Mouse (Mus musculus): ENCODE results near the gene Rasal2. TPM values are rescaled to one million over a fixed set of nuclear protein-coding genes. Genes with fewer than 3 reads are reported as not detected.

Gene Rasal2
- polyA plus RNA-seq, 1 experiment from 2014 or later, result 45.5 TPM

DNA sequence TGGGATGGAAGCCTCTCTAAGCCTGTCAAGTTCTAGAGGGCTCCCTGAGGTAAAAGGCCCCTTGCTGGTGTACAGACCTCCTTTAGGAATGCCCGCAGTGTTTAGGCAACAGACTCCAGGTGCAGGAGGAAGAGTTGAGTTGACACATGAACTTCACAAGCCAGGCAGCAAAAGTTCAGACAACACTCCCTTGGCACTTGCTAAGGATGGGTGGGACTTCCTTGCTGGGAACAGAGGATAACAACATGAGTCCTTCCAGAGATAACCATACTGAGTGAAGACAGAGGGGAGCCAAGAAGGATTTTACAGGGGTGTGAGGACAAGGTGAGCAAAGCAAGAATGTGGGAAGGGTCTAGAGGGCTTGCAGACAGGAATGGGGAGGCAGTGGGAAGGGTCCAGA, 319.8 kb downstream of the Rasal2 start:
- no peaks in the 10 kb centered on the region for H3K36me3 ChIP-seq (replicated peaks; ENCODE audit: control insufficient read depth, insufficient read depth)
- WGBS, result 100% methylated on average over 1 of the region's 1 CpGs
- H3K9ac ChIP-seq, result no peak overlapping the region

DNA sequence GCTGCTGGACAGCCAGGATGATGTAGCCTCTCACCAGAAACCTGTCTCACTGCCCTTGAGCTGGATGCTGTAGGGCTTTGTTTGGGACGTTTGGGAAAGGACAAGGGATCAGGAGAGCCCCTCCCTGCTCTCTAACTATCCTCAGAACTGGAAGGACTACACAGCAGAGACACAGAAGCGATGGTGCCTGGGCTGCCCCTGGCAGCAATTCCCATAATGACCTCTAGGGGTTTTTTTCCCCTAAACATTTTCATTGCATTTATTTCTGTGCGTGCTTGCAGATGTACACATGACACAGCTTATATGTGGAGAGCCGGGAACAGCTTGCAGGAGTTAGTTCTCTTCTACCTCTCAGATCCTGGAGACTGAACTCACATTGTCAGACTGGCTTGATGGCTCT, 320.3 kb downstream of the Rasal2 start:
- Histone ChIP-seq H3K4me3 (replicated peaks; ENCODE audit: low read length) (no peak overlapping the region), H3K9me3 (ENCODE audit: control insufficient read depth, low read length) (no peaks in the 10 kb centered on the region), H3K27ac (no peak overlapping the region), H3K36me3 (replicated peaks; ENCODE audit: control insufficient read depth, insufficient read depth) (no peaks in the 10 kb centered on the region), H3K4me2 (replicated peaks) (no peak overlapping the region), H3K9ac (no peak overlapping the region), H3K27me3 (ENCODE audit: control insufficient read depth, insufficient read depth, low read length) (no peaks in the 10 kb centered on the region), H3K4me1 (replicated peaks; ENCODE audit: control insufficient read depth, insufficient read depth, low read length) (no peaks in the 10 kb centered on the region)
- DNase-seq (ENCODE audit: low spot score) (no peak), ATAC-seq (ENCODE audit: low FRiP score) (no peak)
- WGBS, result 63% methylated on average over 4 of the region's 4 CpGs

More for the DNA sequence above, 319.8 kb downstream of the Rasal2 start:
- no peak overlapping the region for H3K4me2 ChIP-seq (replicated peaks)
- H3K27me3 ChIP-seq (ENCODE audit: control insufficient read depth, insufficient read depth, low read length), result no peaks in the 10 kb centered on the region
- ATAC-seq (ENCODE audit: low FRiP score) (no peak), DNase-seq (ENCODE audit: low spot score) (no peak)
- no peak overlapping the region for H3K4me3 ChIP-seq (replicated peaks; ENCODE audit: low read length)
- H3K27ac ChIP-seq, result no peak overlapping the region
- no peaks in the 10 kb centered on the region for H3K4me1 ChIP-seq (replicated peaks; ENCODE audit: control insufficient read depth, insufficient read depth, low read length)
- H3K9me3 ChIP-seq (ENCODE audit: control insufficient read depth, low read length), result no peaks in the 10 kb centered on the region

DNA sequence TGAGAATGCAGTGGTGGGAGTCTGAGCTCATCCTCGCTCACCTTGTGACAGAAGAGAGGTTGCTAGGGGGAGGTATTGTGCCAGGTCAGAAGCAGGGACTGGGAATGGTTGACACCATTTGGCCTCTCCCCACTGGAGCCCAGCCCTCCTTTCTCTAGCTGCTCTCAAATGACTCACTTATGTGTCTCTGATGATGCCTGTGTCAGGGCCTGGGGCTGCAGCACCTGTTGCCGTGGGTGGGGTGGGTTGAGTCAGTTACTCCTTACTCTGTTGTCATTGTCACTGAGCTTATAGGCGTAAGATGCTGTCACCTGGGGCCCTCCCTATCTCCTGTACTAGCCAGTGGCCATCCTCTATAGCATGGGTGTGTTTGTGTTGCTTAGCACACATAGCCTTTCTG, 321.6 kb downstream of the Rasal2 start:
- Histone ChIP-seq H3K4me1 (replicated peaks; ENCODE audit: control insufficient read depth, insufficient read depth, low read length) (peaks cover 4% of the 10 kb centered on the region; the same call in 1 of the 2 replicates), H3K4me3 (replicated peaks; ENCODE audit: low read length) (no peak overlapping the region), H3K27me3 (ENCODE audit: control insufficient read depth, insufficient read depth, low read length) (no peaks in the 10 kb centered on the region), H3K9me3 (ENCODE audit: control insufficient read depth, low read length) (no peaks in the 10 kb centered on the region), H3K36me3 (replicated peaks; ENCODE audit: control insufficient read depth, insufficient read depth) (no peaks in the 10 kb centered on the region), H3K4me2 (replicated peaks) (no peak overlapping the region), H3K9ac (no peak overlapping the region), H3K27ac (no peak overlapping the region)
- DNase-seq (ENCODE audit: low spot score), result no peak
- WGBS, result 85% methylated on average over 3 of the region's 3 CpGs
- ATAC-seq (ENCODE audit: low FRiP score), result no peak

DNA sequence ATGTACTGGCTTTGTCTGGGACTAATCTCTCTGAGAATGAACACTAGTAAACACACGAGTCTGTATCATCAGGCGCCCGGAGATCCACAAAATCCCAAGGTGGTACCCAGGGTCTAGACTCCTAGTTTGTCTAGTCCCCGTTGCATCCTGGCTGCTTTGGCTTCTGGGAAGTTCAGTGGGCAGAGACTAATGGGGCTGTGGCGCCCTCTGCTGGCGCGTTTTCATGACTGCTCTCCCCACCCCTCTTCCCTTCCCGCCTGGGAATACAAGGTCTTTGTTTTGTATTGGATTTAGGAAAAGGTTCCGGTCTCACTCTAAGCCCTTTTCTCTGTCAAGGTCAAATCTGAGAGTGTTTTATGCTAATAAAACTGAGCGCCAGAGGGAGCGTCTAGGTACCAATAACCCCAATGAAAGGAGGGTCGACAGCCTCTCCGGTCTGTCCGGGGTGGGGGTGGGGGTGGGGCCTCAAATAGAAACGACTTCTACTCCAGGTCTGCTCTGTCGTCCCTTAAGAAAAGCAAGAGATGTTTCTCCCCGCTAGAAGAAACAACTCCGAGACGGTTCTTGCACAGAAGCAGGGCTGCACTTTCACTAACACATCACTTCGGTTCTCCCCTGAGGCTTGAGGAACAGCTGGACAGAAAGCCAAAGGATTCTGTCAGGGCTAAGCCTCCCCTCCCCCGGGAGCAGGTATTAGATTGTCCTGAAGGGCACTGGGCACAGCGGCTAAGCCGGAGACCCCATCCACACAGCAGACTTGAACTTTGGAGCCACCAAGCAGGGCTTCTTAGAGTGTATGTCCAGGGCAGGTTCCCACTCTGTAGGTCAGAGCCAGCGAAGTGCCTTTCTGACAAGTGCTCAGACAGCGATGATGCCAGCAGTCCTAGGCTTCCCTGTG, 326.0 kb downstream of the Rasal2 start:
- DNase-seq (ENCODE audit: low spot score) (peak; percentile 82), ATAC-seq (ENCODE audit: low FRiP score) (peak; percentile 61)
- Histone ChIP-seq H3K9ac (peak overlapping the region; percentile 52; the same call in 1 of the 2 replicates), H3K4me3 (replicated peaks; ENCODE audit: low read length) (peak overlapping the region; percentile 29), H3K4me1 (replicated peaks; ENCODE audit: control insufficient read depth, insufficient read depth, low read length) (peaks cover 4% of the 10 kb centered on the region; the same call in 1 of the 2 replicates), H3K4me2 (replicated peaks) (peak overlapping the region; percentile 53), H3K36me3 (replicated peaks; ENCODE audit: control insufficient read depth, insufficient read depth) (no peaks in the 10 kb centered on the region), H3K27me3 (ENCODE audit: control insufficient read depth, insufficient read depth, low read length) (no peaks in the 10 kb centered on the region), H3K27ac (0 out of 2 replicates have a peak overlapping the region, but pooled peaks have one; percentile 20), H3K9me3 (ENCODE audit: control insufficient read depth, low read length) (no peaks in the 10 kb centered on the region)
- WGBS, result 10% methylated on average over 25 of the region's 25 CpGs

Other genes starting within 250 kb of the Rasal2 start
- gene Cryzl2, start 46.0 kb upstream of the Rasal2 start, polyA plus RNA-seq (2014; fragmentation: Nextera tagmentation; extraction: Ambion mirVana), result 7.6 and 9.9 TPM in 2 replicates
- 0.60 and 0.79 TPM in 2 replicates for gene Sec16b, start 94.1 kb upstream of the Rasal2 start, polyA plus RNA-seq (2014; fragmentation: Nextera tagmentation; extraction: Ambion mirVana)